Mouse (Mus musculus) CD4-positive helper T cell, adult 2 months (primary cell): ENCODE results near the gene Pigp.
"Not testable (repeated sequence)": the region's sequence is repeated elsewhere in the genome, so short reads cannot be mapped to it uniquely, and the experiment has no call there.

Source experiments
- DNase-seq: peaks from one replicate; pipeline ENCODE4 v3.0.0-alpha.2; 2012; ENCODE audit warnings: low read depth, missing footprints, low spot score

The Pigp gene

GRCm38 (mm10) chr16:94358091-94358490 lies 13.6 kb downstream of the Pigp start:
- no peak for DNase-seq

- no peak for DNase-seq
Observed at GRCm38 (mm10) chr16:94356776-94357494, 14.7 kb downstream of the Pigp start.

GRCm38 (mm10) chr16:94356046-94356445 lies 15.6 kb downstream of the Pigp start:
- no peak for DNase-seq

- DNase-seq = peak; percentile 76
Observed at GRCm38 (mm10) chr16:94354450-94354849, 17.2 kb downstream of the Pigp start.

GRCm38 (mm10) chr16:94350287-94350677 lies 21.4 kb downstream of the Pigp start:
- DNase-seq = no peak

- DNase-seq = no peak
Observed at GRCm38 (mm10) chr16:94349588-94350286, 21.9 kb downstream of the Pigp start.

GRCm38 (mm10) chr16:94348779-94349178 lies 22.9 kb downstream of the Pigp start:
- no peak for DNase-seq

- DNase-seq = no peak
Observed at GRCm38 (mm10) chr16:94347080-94347731, 24.4 kb downstream of the Pigp start.

- DNase-seq = no peak
Observed at GRCm38 (mm10) chr16:94345733-94346132, 25.9 kb downstream of the Pigp start.

- not testable (repeated sequence) for DNase-seq
Observed at GRCm38 (mm10) chr16:94339164-94340160, 32.2 kb downstream of the Pigp start.

GRCm38 (mm10) chr16:94335656-94336055 lies 36.0 kb downstream of the Pigp start:
- DNase-seq = no peak

- peak; percentile 64 for DNase-seq
Observed at GRCm38 (mm10) chr16:94331886-94332252, 39.8 kb downstream of the Pigp start.

- no peak for DNase-seq
Observed at GRCm38 (mm10) chr16:94331233-94331885, 40.3 kb downstream of the Pigp start.

- DNase-seq = no peak
Observed at GRCm38 (mm10) chr16:94330429-94330828, 41.2 kb downstream of the Pigp start.

- DNase-seq = peak; percentile 29
Observed at GRCm38 (mm10) chr16:94328881-94329867, 42.5 kb downstream of the Pigp start.

GRCm38 (mm10) chr16:94327781-94328711 lies 43.6 kb downstream of the Pigp start, which contains the start of gene Ripply3:
Gene Ripply3 (plus strand): TSS chr16:94328420.
- DNase-seq = peak; percentile 50

- DNase-seq = no peak
Observed at GRCm38 (mm10) chr16:94326008-94326407, 45.6 kb downstream of the Pigp start.

- no peak for DNase-seq
Observed at GRCm38 (mm10) chr16:94323681-94324080, 48.0 kb downstream of the Pigp start.
